Mouse (Mus musculus): ENCODE data around the gene Mag.

DNA sequence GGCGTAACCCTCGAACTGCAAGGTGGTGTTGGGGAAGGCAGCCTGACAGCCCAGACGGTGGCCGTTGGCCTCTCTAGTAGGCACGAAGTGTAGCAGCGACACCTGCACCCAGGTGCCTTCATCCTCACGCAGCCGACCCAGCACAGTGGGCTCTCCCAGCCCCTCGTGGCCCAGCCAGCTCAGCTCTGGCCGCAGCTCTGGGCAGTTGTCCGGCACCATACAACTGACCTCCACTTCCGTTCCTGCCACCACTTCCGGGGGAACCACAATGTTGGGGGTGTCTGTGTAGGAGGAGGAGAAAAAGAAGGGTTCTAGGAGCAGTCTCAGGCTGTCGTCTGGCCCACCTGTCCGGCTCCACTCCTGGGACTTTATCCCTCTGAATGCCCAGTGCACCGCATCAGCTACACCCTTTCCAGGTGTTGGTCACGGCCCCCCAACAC is 5.7 kb downstream of the Mag start:
- no peak for TF ChIP-seq CHD2 (IDR thresholded peaks at IDR 0.05; ENCODE audit: low read depth, low read length)
- no peak for TF ChIP-seq HCFC1 (IDR thresholded peaks at IDR 0.05; ENCODE audit: borderline replicate concordance, insufficient read depth, low read length)
- no peak for TF ChIP-seq ZNF384 (IDR thresholded peaks at IDR 0.05; ENCODE audit: low read depth, low read length)
- no peak for TF ChIP-seq MAFK (IDR thresholded peaks at IDR 0.05; ENCODE audit: insufficient read depth, low read depth, low read length)
- no peak for TF ChIP-seq ZC3H11A (IDR thresholded peaks at IDR 0.05; ENCODE audit: borderline replicate concordance, low read depth, low read length)
